20 mouse cellular contexts compared by ENCODE assay signal in the genomic region with DNA sequence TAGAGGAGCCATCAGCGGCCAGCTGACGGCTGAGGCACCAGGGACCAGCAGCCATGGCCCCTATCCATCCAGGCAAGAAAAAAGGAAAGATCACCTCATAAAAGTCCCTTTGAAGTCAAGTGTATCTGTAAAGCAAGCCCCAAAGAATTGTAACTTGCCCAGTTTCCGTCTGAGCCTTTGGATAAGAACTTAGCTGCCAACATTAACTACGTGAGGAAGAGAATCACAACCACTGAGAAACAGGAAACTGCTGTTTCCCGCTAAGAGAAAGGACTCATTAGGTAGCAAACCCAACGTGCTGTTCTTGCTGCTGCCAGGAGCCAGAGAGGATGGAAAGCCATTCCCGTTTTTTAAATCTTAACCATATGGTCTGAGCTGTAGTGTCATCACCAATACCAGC.
DNase-seq lines count a peak whose midpoint lies in the region; ATAC-seq and TF ChIP-seq lines count a peak whose summit lies in the region.
"Had no signal": no experiment of that assay in that cellular context is flagged by ENCODE, and none has a peak within 500 bp of the region (broad histone marks: within the 10 kb centered on the region; RNA-seq: fewer than 3 reads in every experiment).

No protein-coding gene starts in this region.

- H3K9ac ChIP-seq in heart, embryonic 14.5 days (ENCODE audit: low read length), result no peak overlapping the region
- no peak overlapping the region for H3K9ac ChIP-seq in lung, embryonic 16.5 days (ENCODE audit: low read length)
- H3K9ac ChIP-seq in limb, embryonic 14.5 days (ENCODE audit: low read depth, low read length, severe bottlenecking), result no peak overlapping the region
- H3K9ac ChIP-seq: embryonic facial prominence, embryonic 12.5 days; hindbrain, embryonic 12.5 days; neural tube, embryonic 12.5 days had no signal

- peaks cover under 1 to 6% of the 10 kb centered on the region in 2 experiments; a peak in 3 of 4 replicates for H3K4me1 ChIP-seq in heart, embryonic 14.5 days (ENCODE audit: control insufficient read depth in 2 of 2, insufficient read depth in 2 of 2, low read length in 2 of 2)
- H3K4me1 ChIP-seq in lung, embryonic 16.5 days (replicated peaks; ENCODE audit: control insufficient read depth, insufficient read depth, low read length), result no peaks in the 10 kb centered on the region
- H3K4me1 ChIP-seq in lung, adult 2 months (ENCODE audit: control insufficient read depth, insufficient read depth, low read length), result no peaks in the 10 kb centered on the region
- 0 out of 2 replicates have a peak, but pooled peaks cover 2% of the 10 kb centered on the region for H3K4me1 ChIP-seq in limb, embryonic 14.5 days (ENCODE audit: control insufficient read depth, insufficient read depth, low read length)
- H3K4me1 ChIP-seq: embryonic facial prominence, embryonic 12.5 days; hindbrain, embryonic 12.5 days had no signal

- no peak overlapping the region for H3K4me2 ChIP-seq in heart, embryonic 14.5 days (ENCODE audit: low read length)
- H3K4me2 ChIP-seq in lung, embryonic 16.5 days (ENCODE audit: low read depth, low read length), result no peak overlapping the region
- H3K4me2 ChIP-seq in limb, embryonic 14.5 days (replicated peaks; ENCODE audit: low read depth, low read length, severe bottlenecking), result no peak overlapping the region
- H3K4me2 ChIP-seq: embryonic facial prominence, embryonic 12.5 days; hindbrain, embryonic 12.5 days; neural tube, embryonic 12.5 days had no signal

- no peaks in the 10 kb centered on the region for H3K9me3 ChIP-seq in heart, embryonic 14.5 days (ENCODE audit: control insufficient read depth, low read length)
- no peaks in the 10 kb centered on the region for H3K9me3 ChIP-seq in lung, embryonic 16.5 days (ENCODE audit: control insufficient read depth, low read length)
- no peaks in the 10 kb centered on the region for H3K9me3 ChIP-seq in limb, embryonic 14.5 days (ENCODE audit: control insufficient read depth, low read length)
- H3K9me3 ChIP-seq: embryonic facial prominence, embryonic 12.5 days; forebrain, embryonic 10.5 days; hindbrain, embryonic 12.5 days; neural tube, embryonic 12.5 days had no signal

- no peaks in the 10 kb centered on the region for H3K27me3 ChIP-seq in heart, embryonic 14.5 days (ENCODE audit: control insufficient read depth, insufficient read depth, low read length)
- H3K27me3 ChIP-seq in lung, embryonic 16.5 days (ENCODE audit: control insufficient read depth, insufficient read depth, low read depth, low read length), result no peaks in the 10 kb centered on the region
- no peaks in the 10 kb centered on the region for H3K27me3 ChIP-seq in limb, embryonic 14.5 days (ENCODE audit: control insufficient read depth, insufficient read depth, low read length)
- H3K27me3 ChIP-seq: CH12.LX; embryonic facial prominence, embryonic 12.5 days; hindbrain, embryonic 12.5 days; neural tube, embryonic 12.5 days had no signal

- 65% methylated on average over 7 of the region's 7 CpGs for WGBS in heart, embryonic 14.5 days
- 50% methylated on average over 7 of the region's 7 CpGs for WGBS in lung, embryonic 16.5 days
- 42% methylated on average over 7 of the region's 7 CpGs for WGBS in lung, adult 2 months
- 19% methylated on average over 7 of the region's 7 CpGs for WGBS in limb, embryonic 14.5 days

- no peak overlapping the region for H3K4me3 ChIP-seq in heart, embryonic 14.5 days (ENCODE audit: control insufficient read depth in 1 of 2, insufficient read depth in 1 of 2, low read depth in 1 of 2, low read length in 2 of 2)
- no peak overlapping the region for H3K4me3 ChIP-seq in lung, embryonic 16.5 days (ENCODE audit: low read length)
- no peak overlapping the region for H3K4me3 ChIP-seq in lung, adult 2 months (replicated peaks; ENCODE audit: extremely low read depth, low read depth, low read length)
- no peak overlapping the region for H3K4me3 ChIP-seq in limb, embryonic 14.5 days (replicated peaks; ENCODE audit: low read length)
- H3K4me3 ChIP-seq: embryonic facial prominence, embryonic 12.5 days; forebrain, embryonic 10.5 days; hindbrain, embryonic 12.5 days; left cerebral cortex, adult 2 months; neural tube, embryonic 12.5 days had no signal

- ATAC-seq in heart, embryonic 14.5 days (ENCODE audit: insufficient number of reproducible peaks, insufficient read depth, low FRiP score, low read depth), result 0 out of 2 replicates have a peak, but pooled peaks have one; percentile 28
- peak; percentile 54; the same call in 1 of the 2 replicates for ATAC-seq in lung, embryonic 16.5 days (ENCODE audit: low read depth)
- ATAC-seq in hematopoietic stem cell, adult 5-6 weeks (replicated peaks in 1 of 2; ENCODE audit: insufficient read depth in 1 of 2, low FRiP score in 2 of 2, low TSS enrichment in 1 of 2, low read depth in 1 of 2, poor library complexity in 2 of 2, severe bottlenecking in 2 of 2), result peak; percentile 73 to 80
- no peak for ATAC-seq in limb, embryonic 14.5 days (ENCODE audit: low FRiP score, low read depth)

- TF ChIP-seq POLR2A in lung, adult 2 months (IDR thresholded peaks at IDR 0.05; ENCODE audit: borderline replicate concordance, extremely low read depth, low read depth, low read length), result no peak
- TF ChIP-seq POLR2A in limb, embryonic 14.5 days (IDR thresholded peaks at IDR 0.05; ENCODE audit: borderline replicate concordance, extremely low read depth, insufficient read depth, insufficient read length), result no peak

- peak overlapping the region in 1 of 2 experiments; percentile 25; a peak in 2 of 4 replicates for H3K27ac ChIP-seq in heart, embryonic 14.5 days (replicated peaks in 1 of 2; ENCODE audit: control insufficient read depth in 1 of 2, insufficient read depth in 1 of 2, low read depth in 2 of 2, low read length in 2 of 2)
- H3K27ac ChIP-seq in lung, embryonic 16.5 days (ENCODE audit: low read length), result peak overlapping the region; percentile 53
- no peak overlapping the region for H3K27ac ChIP-seq in limb, embryonic 14.5 days (replicated peaks; ENCODE audit: low read depth, low read length)
- H3K27ac ChIP-seq: embryonic facial prominence, embryonic 12.5 days; forebrain, embryonic 10.5 days; hindbrain, embryonic 12.5 days; left cerebral cortex, adult 2 months; neural tube, embryonic 12.5 days had no signal

- no peak for TF ChIP-seq CTCF in lung, adult 2 months (IDR thresholded peaks at IDR 0.05; ENCODE audit: insufficient read depth, low read length)

- DNase-seq in heart, postnatal 4 days, result no peak
- DNase-seq in lung, adult 2 months, result no peak
- peak; percentile 23 for DNase-seq in limb, embryonic 14.5 days (ENCODE audit: low spot score)
- DNase-seq in layer of hippocampus, postnatal 14 days (ENCODE audit: low spot score in 2 of 2), result no peak
- DNase-seq in spleen, postnatal 4 days (ENCODE audit: low spot score in 2 of 2), result no peak
- DNase-seq: adrenal gland, postnatal 25 days; cerebellum, adult 9-10 months; gastrocnemius, postnatal 36 days; kidney, adult 18-20 months; liver; thymus, postnatal 4 days had no signal

- H3K36me3 ChIP-seq in heart, embryonic 14.5 days (ENCODE audit: control insufficient read depth, insufficient read depth, low read length), result no peaks in the 10 kb centered on the region
- no peaks in the 10 kb centered on the region for H3K36me3 ChIP-seq in lung, embryonic 16.5 days (ENCODE audit: control insufficient read depth, insufficient read depth, low read length)
- H3K36me3 ChIP-seq in limb, embryonic 14.5 days (ENCODE audit: control insufficient read depth, insufficient read depth, low read length), result no peaks in the 10 kb centered on the region
- H3K36me3 ChIP-seq: embryonic facial prominence, embryonic 12.5 days; hindbrain, embryonic 12.5 days; neural tube, embryonic 12.5 days had no signal
